Mouse (Mus musculus) kidney, postnatal 0 days (tissue): Measurements from ENCODE around the gene Trit1. TPM values are rescaled to one million over a fixed set of nuclear protein-coding genes. Genes with fewer than 3 reads are reported as not detected.
A peak's percentile ranks its signal among the peaks of the same experiment; 100 is the strongest.

Experiments used
- ATAC-seq: fragments of 200-750 bp; cut with Nextera tagmentation; replicated peaks from 2 replicates; pipeline ENCODE4 v1.8.0; 2017; ENCODE audit warnings: low read depth, moderate number of reproducible peaks, moderate TSS enrichment, moderate library complexity; ENCODE audit not compliant: low FRiP score
- DNase-seq: peaks from one replicate; pipeline ENCODE4 v3.0.0-alpha.2; 2016; ENCODE audit warnings: low spot score
- H3K27ac ChIP-seq: fragments of 300-500 bp; sonication (generic); 2 replicates; pipeline ENCODE4 v1.5.1; 2014; ENCODE audit warnings: mild to moderate bottlenecking
- H3K27me3 ChIP-seq: fragments of 300-500 bp; sonication (generic); 2 replicates; pipeline ENCODE4 v1.6.1; 2014; ENCODE audit warnings: low read length, mixed read lengths; ENCODE audit not compliant: insufficient read depth
- H3K36me3 ChIP-seq: fragments of 300-500 bp; sonication (generic); 2 replicates; pipeline ENCODE4 v1.6.1; 2014; ENCODE audit warnings: low read length, mixed read lengths; ENCODE audit not compliant: insufficient read depth
- H3K4me1 ChIP-seq: fragments of 300-500 bp; sonication (generic); replicated peaks from 2 replicates; pipeline ENCODE4 v1.6.1; 2014; ENCODE audit warnings: antibody characterized with exemption, low read length, mixed read lengths; ENCODE audit not compliant: insufficient read depth
- H3K4me2 ChIP-seq: fragments of 300-500 bp; sonication (generic); 2 replicates; pipeline ENCODE4 v1.6.1; 2014; ENCODE audit warnings: mild to moderate bottlenecking, low read length, moderate library complexity, mixed read lengths
- H3K4me3 ChIP-seq: fragments of 300-500 bp; sonication (generic); replicated peaks from 2 replicates; pipeline ENCODE4 v1.5.1; 2014; ENCODE audit warnings: low read depth, low read length
- H3K9ac ChIP-seq: fragments of 300-500 bp; sonication (generic); 2 replicates; pipeline ENCODE4 v1.6.1; 2014; ENCODE audit warnings: low read depth, low read length
- H3K9me3 ChIP-seq: fragments of 300-500 bp; sonication (generic); replicated peaks from 2 replicates; pipeline ENCODE4 v1.6.1; 2016; ENCODE audit warnings: low read length, inconsistent platforms, mixed read lengths
- CTCF ChIP-seq: IDR thresholded peaks from 2 replicates; pipeline ENCODE4 v1.5.1; 2016; ENCODE audit warnings: antibody characterized with exemption, low read depth, mild to moderate bottlenecking, moderate library complexity
- WGBS: fragments of 180-500 bp; shearing (Covaris S2); extraction: QIAGEN DNeasy Blood & Tissue Kit; methylation state at CpG from one replicate; pipeline ENCODE4 v1.1.7; 2014; 5-methylcytosine and 5-hydroxymethylcytosine counted together
- polyA plus RNA-seq: library from polyadenylated mRNA; unstranded; fragments of >200 nt; fragmentation: Nextera tagmentation; extraction: Ambion mirVana; gene quantifications from 2 replicates; pipeline ENCODE4 v1.2.1, GENCODE M21; 2015

The Trit1 gene
- polyA plus RNA-seq, 1 experiment from 2014 or later, result 15.7 TPM

DNA sequence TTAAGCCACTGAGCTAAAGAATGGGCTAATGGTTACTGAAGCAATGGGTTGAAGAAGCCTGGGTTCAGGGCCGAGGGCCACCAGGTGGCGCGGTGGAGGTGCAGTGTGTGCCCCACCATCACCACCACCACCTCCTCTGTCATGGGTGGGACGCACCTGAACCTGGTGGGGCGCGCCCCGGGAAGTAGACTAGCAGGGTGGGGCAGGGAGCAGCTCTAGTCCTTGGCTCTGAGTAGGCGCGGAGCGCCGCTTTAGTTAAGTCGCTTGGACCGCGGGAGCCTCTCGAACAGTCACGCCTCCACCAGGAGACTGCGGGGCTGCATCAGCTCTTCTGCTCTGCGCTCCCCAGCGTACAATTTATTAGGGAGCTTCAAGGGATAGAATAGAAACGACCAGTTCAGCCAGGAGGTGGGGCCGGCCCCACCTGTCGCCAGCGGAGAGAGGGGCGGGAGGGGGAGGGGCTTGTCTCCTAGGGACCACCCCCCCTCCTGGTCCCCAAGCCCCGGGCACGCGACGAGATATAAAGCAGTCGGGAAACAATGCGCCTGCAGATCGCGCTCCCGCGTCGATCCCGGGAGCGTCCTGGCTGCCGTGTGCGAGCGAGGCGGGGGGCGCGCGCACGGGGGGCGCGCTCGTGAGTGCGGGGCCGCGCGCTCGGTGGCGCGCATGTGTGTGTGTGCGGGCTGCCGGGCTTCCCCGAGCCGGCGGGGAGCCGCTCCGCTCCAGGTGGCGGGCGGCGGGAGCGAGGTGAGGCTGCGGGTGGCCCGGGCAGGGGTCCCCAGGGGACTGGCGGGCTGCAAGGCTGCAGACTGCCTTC, 20.8 kb upstream of the Trit1 start, which contains the start of gene Mycl:
Mycl (plus strand) TSS at position 249 of the 817 bp plus-strand sequence.
- Histone ChIP-seq H3K4me1 (peaks cover 7% of the 10 kb centered on the region; the same call in 1 of the 2 replicates), H3K4me3 (peak within 1 kb of the TSS; percentile 80), H3K27ac (peak within 1 kb of the TSS; percentile 56), H3K27me3 (peaks cover 3% of the 10 kb centered on the region; the same call in 1 of the 2 replicates), H3K9me3 (no peaks in the 10 kb centered on the region), H3K9ac (peak within 1 kb of the TSS; percentile 68), H3K36me3 (no peaks in the 10 kb centered on the region), H3K4me2 (peak within 1 kb of the TSS; percentile 100)
- peak; percentile 80 for TF ChIP-seq CTCF
- peak; percentile 80 for DNase-seq
- WGBS, result under 1% methylated on average over 59 of the region's 69 CpGs
- ATAC-seq, result peak; percentile 65

DNA sequence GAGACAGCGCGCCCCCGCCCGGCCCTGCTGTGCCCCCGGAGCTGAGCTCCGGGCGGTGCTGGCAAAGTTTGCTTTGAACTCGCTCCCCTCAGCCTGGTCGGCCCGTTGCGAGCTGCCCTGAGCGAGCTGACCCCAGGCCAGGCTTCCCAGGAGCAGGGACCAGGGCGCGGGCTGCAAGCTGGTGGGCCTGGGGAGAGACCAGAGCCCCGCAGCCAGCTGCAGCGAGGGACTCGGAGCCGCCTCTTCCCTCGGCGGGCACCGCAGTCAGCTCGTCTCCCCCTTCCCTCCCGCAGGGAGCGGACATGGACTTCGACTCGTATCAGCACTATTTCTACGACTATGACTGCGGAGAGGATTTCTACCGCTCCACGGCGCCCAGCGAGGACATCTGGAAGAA, 20.2 kb upstream of the Trit1 start:
- H3K9ac ChIP-seq, result peak overlapping the region; percentile 68
- peak overlapping the region; percentile 80 for H3K4me3 ChIP-seq
- no peak for TF ChIP-seq CTCF
- no peaks in the 10 kb centered on the region for H3K9me3 ChIP-seq
- peak overlapping the region; percentile 56 for H3K27ac ChIP-seq
- peak; percentile 54 for DNase-seq
- under 1% methylated on average over 32 of the region's 32 CpGs for WGBS
- H3K4me1 ChIP-seq, result peaks cover 7% of the 10 kb centered on the region; the same call in 1 of the 2 replicates
- no peak; the same call in 1 of the 2 replicates for ATAC-seq
- H3K36me3 ChIP-seq, result no peaks in the 10 kb centered on the region
- H3K27me3 ChIP-seq, result peaks cover 3% of the 10 kb centered on the region; the same call in 1 of the 2 replicates
- H3K4me2 ChIP-seq, result peak overlapping the region; percentile 100

- peak; percentile 84 for DNase-seq
- Histone ChIP-seq H3K27me3 (peaks cover 3% of the 10 kb centered on the region; the same call in 1 of the 2 replicates), H3K9ac (peak overlapping the region; percentile 68), H3K9me3 (no peaks in the 10 kb centered on the region), H3K36me3 (no peaks in the 10 kb centered on the region), H3K4me3 (peak overlapping the region; percentile 80), H3K27ac (peak overlapping the region; percentile 56; the same call in 1 of the 2 replicates), H3K4me1 (peaks cover 7% of the 10 kb centered on the region; the same call in 1 of the 2 replicates), H3K4me2 (peak overlapping the region; percentile 100)
- ATAC-seq, result peak; percentile 44; the same call in 1 of the 2 replicates
- under 1% methylated on average over 47 of the region's 47 CpGs for WGBS
- peak; percentile 30; the same call in 1 of the 2 replicates for TF ChIP-seq CTCF
These were observed 19.6 kb upstream of the Trit1 start for GRCm38 (mm10) chr4:122996618-122997381.

- H3K4me1 ChIP-seq, result peaks cover 7% of the 10 kb centered on the region; the same call in 1 of the 2 replicates
- H3K36me3 ChIP-seq, result no peaks in the 10 kb centered on the region
- no peak overlapping the region for H3K27ac ChIP-seq
- ATAC-seq (no peak), DNase-seq (peak; percentile 48)
- H3K9me3 ChIP-seq, result no peaks in the 10 kb centered on the region
- no peak overlapping the region for H3K4me3 ChIP-seq
- no peak overlapping the region for H3K9ac ChIP-seq
- no peak for TF ChIP-seq CTCF
- WGBS, result 21% methylated on average over 12 of the region's 12 CpGs
- H3K27me3 ChIP-seq, result peaks cover 3% of the 10 kb centered on the region; the same call in 1 of the 2 replicates
- peak overlapping the region; percentile 21; the same call in 1 of the 2 replicates for H3K4me2 ChIP-seq
These were observed 17.7 kb upstream of the Trit1 start for GRCm38 (mm10) chr4:122998537-122999262.

GRCm38 (mm10) chr4:122999263-122999691, 17.1 kb upstream of the Trit1 start:
- Histone ChIP-seq H3K4me2 (no peak overlapping the region), H3K27me3 (peaks cover 3% of the 10 kb centered on the region; the same call in 1 of the 2 replicates), H3K9ac (no peak overlapping the region), H3K27ac (no peak overlapping the region), H3K4me3 (no peak overlapping the region), H3K9me3 (no peaks in the 10 kb centered on the region), H3K36me3 (no peaks in the 10 kb centered on the region), H3K4me1 (peaks cover 7% of the 10 kb centered on the region; the same call in 1 of the 2 replicates)
- ATAC-seq, result no peak
- no peak for DNase-seq
- TF ChIP-seq CTCF, result no peak
- 15% methylated on average over 4 of the region's 4 CpGs for WGBS
